Mouse (Mus musculus) lung, postnatal 0 days (tissue): ENCODE data around the gene Ltb4r1. TPM values are rescaled to one million over a fixed set of nuclear protein-coding genes. Genes with fewer than 3 reads are reported as not detected.

Experiments
- ATAC-seq: fragments of 200-750 bp; cut with Nextera tagmentation; 2 replicates; pipeline ENCODE4 v1.8.0; 2017; ENCODE audit warnings: moderate library complexity
- DNase-seq: peaks from one replicate; pipeline ENCODE4 v3.0.0-alpha.2; 2016; ENCODE audit warnings: low spot score
- H3K27ac ChIP-seq: fragments of 300-500 bp; sonication (generic); 2 replicates; pipeline ENCODE4 v1.5.1; 2014; ENCODE audit warnings: antibody characterized with exemption, mild to moderate bottlenecking, low read length, mixed read lengths
- H3K27me3 ChIP-seq: fragments of 300-500 bp; sonication (generic); replicated peaks from 2 replicates; pipeline ENCODE4 v1.6.1; 2014; ENCODE audit warnings: low read length, mixed read lengths; ENCODE audit not compliant: insufficient read depth
- H3K36me3 ChIP-seq: fragments of 300-500 bp; sonication (generic); 2 replicates; pipeline ENCODE4 v1.6.1; 2014; ENCODE audit warnings: low read length, mixed read lengths; ENCODE audit not compliant: insufficient read depth
- H3K4me1 ChIP-seq: fragments of 300-500 bp; sonication (generic); 2 replicates; pipeline ENCODE4 v1.6.1; 2014; ENCODE audit warnings: antibody characterized with exemption, low read depth, low read length, mixed read lengths; ENCODE audit not compliant: insufficient read depth
- H3K4me2 ChIP-seq: fragments of 300-500 bp; sonication (generic); replicated peaks from 2 replicates; pipeline ENCODE4 v1.6.1; 2014; ENCODE audit warnings: low read depth, mild to moderate bottlenecking, low read length, moderate library complexity, mixed read lengths
- H3K4me3 ChIP-seq: fragments of 300-500 bp; sonication (generic); 2 replicates; pipeline ENCODE4 v1.5.1; 2014; ENCODE audit warnings: low read depth, low read length
- H3K9ac ChIP-seq: fragments of 300-500 bp; sonication (generic); replicated peaks from 2 replicates; pipeline ENCODE4 v1.6.1; 2014; ENCODE audit warnings: low read depth, mild to moderate bottlenecking
- H3K9me3 ChIP-seq: fragments of 300-500 bp; sonication (generic); 2 replicates; pipeline ENCODE4 v1.6.1; 2016; ENCODE audit warnings: low read length, mixed read lengths
- CTCF ChIP-seq: IDR thresholded peaks from 2 replicates; pipeline ENCODE4 v1.5.1; 2016; ENCODE audit warnings: antibody characterized with exemption, mild to moderate bottlenecking
- EP300 ChIP-seq: IDR thresholded peaks from 2 replicates; pipeline ENCODE4 v1.6.1; 2016; ENCODE audit warnings: antibody characterized with exemption, mild to moderate bottlenecking, control low read depth
- WGBS: fragments of 180-500 bp; shearing (Covaris S2); extraction: QIAGEN DNeasy Blood & Tissue Kit; methylation state at CpG from one replicate; pipeline ENCODE4 v1.1.7; 2014; 5-methylcytosine and 5-hydroxymethylcytosine counted together
- polyA plus RNA-seq: library from polyadenylated mRNA; unstranded; fragments of >200 nt; fragmentation: Nextera tagmentation; extraction: Ambion mirVana; gene quantifications from 2 replicates; pipeline ENCODE4 v1.2.1, GENCODE M21; 2015

Ltb4r1 gene
- polyA plus RNA-seq, 1 experiment from 2014 or later = 4.6 TPM

DNA sequence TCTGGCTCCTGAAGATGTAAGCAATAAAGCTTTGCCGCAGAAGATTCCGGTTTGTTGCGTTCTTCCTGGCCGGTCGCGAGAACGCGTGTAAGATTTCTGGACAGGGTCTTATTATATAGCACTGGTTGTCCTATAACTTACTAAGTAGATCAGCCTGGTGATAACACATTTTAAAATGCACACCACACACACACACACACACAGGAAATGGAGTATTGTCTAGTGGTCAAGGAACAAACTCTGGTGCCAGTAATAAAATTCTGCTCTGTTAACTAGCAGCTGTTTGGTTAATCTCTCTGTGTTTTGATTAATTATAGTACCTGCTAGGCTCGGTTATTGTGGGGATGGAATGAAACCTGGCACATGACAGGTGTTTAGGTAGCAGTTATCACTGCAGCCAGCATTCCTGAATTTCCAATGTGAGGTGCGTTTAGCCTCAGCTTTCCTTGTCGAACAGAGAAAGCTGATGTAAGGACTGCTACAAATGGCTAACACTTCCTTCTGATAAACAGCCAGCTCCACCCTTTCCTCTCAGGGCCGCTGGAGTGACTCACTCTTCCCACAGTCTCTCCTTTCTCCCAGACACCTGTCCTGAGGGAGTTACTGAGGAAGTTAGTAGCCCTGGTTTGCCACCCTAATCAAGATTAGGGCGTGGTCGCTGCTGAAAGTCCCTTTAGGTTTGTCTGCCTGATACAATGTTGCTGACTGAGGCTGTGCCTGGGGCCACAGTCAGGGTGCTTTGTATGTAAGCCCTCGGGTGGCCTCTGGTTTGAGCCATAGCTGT, 29.8 kb downstream of the Ltb4r1 start:
- no peak for TF ChIP-seq CTCF
- peak; percentile 88 for TF ChIP-seq EP300
- peak; percentile 82 for DNase-seq
- Histone ChIP-seq H3K4me2 (no peak overlapping the region), H3K9me3 (no peaks in the 10 kb centered on the region), H3K27ac (peak overlapping the region; percentile 69), H3K36me3 (no peaks in the 10 kb centered on the region), H3K4me1 (no peaks in the 10 kb centered on the region), H3K9ac (no peak overlapping the region), H3K4me3 (no peak overlapping the region), H3K27me3 (no peaks in the 10 kb centered on the region)
- WGBS = 61% methylated on average over 15 of the region's 15 CpGs
- ATAC-seq = peak; percentile 89

DNA sequence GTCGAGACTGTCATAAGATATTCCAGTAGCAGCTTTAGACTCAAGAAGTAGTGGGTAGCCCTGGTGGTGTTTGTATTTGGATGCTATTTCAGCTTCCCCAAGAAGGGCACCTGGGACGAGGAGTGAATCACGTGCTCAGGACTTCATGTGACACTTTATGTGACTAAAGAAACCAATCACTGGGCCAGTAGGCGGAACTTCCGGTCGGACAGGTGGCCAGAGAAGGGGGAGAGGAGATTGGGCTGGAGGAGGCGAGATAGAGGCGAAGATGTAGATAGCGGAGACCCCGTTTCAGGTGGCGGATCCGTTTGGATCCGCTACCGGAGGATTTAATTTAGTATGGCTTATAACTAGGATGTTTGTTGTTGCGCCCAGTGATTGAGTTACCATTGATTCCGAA, 49.1 kb downstream of the Ltb4r1 start:
- TF ChIP-seq EP300 (no peak), CTCF (no peak)
- H3K9ac ChIP-seq = 0 out of 2 replicates have a peak overlapping the region, but pooled peaks have one; percentile 19
- H3K4me2 ChIP-seq = peak overlapping the region; percentile 61
- no peaks in the 10 kb centered on the region for H3K4me1 ChIP-seq
- DNase-seq (peak; percentile 79), ATAC-seq (peak; percentile 81)
- H3K36me3 ChIP-seq = no peaks in the 10 kb centered on the region
- 26% methylated on average over 16 of the region's 16 CpGs for WGBS
- H3K27ac ChIP-seq = peak overlapping the region; percentile 63
- no peaks in the 10 kb centered on the region for H3K27me3 ChIP-seq
- H3K4me3 ChIP-seq = peak overlapping the region; percentile 39
- no peaks in the 10 kb centered on the region for H3K9me3 ChIP-seq

DNA sequence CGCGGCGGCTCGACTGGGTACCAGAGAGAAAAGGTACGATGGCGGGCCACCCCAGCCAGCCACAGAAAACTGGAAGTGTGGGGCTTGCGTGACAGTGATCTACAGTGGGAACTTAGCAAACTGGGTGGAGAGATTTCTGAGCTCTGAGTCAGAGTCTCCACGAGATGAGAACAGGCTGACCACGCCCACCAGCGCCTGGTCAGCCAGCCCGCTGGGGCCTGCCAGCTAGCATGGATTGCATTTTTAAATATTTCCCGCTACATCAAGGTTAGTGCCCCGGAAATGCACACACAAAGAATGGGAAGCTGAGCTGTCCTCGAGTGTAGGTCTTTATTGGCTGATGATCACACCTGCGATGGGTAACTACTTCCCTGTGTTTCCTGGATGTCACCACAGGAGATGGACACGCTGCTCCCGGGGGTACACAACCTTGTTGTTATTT, 49.6 kb downstream of the Ltb4r1 start:
- no peak for TF ChIP-seq CTCF
- TF ChIP-seq EP300 = peak; percentile 57; the same call in 1 of the 2 replicates
- no peaks in the 10 kb centered on the region for H3K9me3 ChIP-seq
- no peaks in the 10 kb centered on the region for H3K4me1 ChIP-seq
- H3K36me3 ChIP-seq = no peaks in the 10 kb centered on the region
- peak; percentile 96 for ATAC-seq
- H3K4me3 ChIP-seq = peak overlapping the region; percentile 39
- no peaks in the 10 kb centered on the region for H3K27me3 ChIP-seq
- 0 out of 2 replicates have a peak overlapping the region, but pooled peaks have one; percentile 19 for H3K9ac ChIP-seq
- H3K4me2 ChIP-seq = peak overlapping the region; percentile 61
- peak overlapping the region; percentile 63 for H3K27ac ChIP-seq
- 20% methylated on average over 17 of the region's 17 CpGs for WGBS
- DNase-seq = peak; percentile 94

Other genes with a start within 250 kb of the Ltb4r1 start
- not detected in 2 replicates for gene Nrl, start 241.0 kb upstream of the Ltb4r1 start, polyA plus RNA-seq
- 37.4 and 37.6 TPM in 2 replicates for gene Pck2, start 225.7 kb upstream of the Ltb4r1 start, polyA plus RNA-seq
- gene Dcaf11, start 206.0 kb upstream of the Ltb4r1 start, polyA plus RNA-seq = 93.4 and 95.3 TPM in 2 replicates
- gene A730061H03Rik, start 205.6 kb upstream of the Ltb4r1 start, polyA plus RNA-seq = 1.8 and 2.3 TPM in 2 replicates
- 1.3 and 1.5 TPM in 2 replicates for gene Fitm1, start 190.3 kb upstream of the Ltb4r1 start, polyA plus RNA-seq
- gene Psme1, start 187.8 kb upstream of the Ltb4r1 start, polyA plus RNA-seq = 215 and 219 TPM in 2 replicates
- gene Emc9, start 180.7 kb upstream of the Ltb4r1 start, polyA plus RNA-seq = 18.3 and 18.9 TPM in 2 replicates
- 308 and 312 TPM in 2 replicates for gene Psme2, start 174.8 kb upstream of the Ltb4r1 start, polyA plus RNA-seq
- gene Rnf31, start 174.3 kb upstream of the Ltb4r1 start, polyA plus RNA-seq = 17.4 and 24.1 TPM in 2 replicates
- 26.2 and 29.5 TPM in 2 replicates for gene Irf9, start 162.4 kb upstream of the Ltb4r1 start, polyA plus RNA-seq
- gene Rec8, start 147.9 kb upstream of the Ltb4r1 start, polyA plus RNA-seq = 4.4 and 4.7 TPM in 2 replicates
- gene Ipo4, start 130.0 kb upstream of the Ltb4r1 start, polyA plus RNA-seq = 25.5 and 25.9 TPM in 2 replicates
- 1.2 and 2.0 TPM in 2 replicates for gene Gm49378, start 128.1 kb upstream of the Ltb4r1 start, polyA plus RNA-seq
- gene Tm9sf1, start 122.2 kb upstream of the Ltb4r1 start, polyA plus RNA-seq = 84.3 and 91.1 TPM in 2 replicates
- gene Tssk4, start 115.8 kb upstream of the Ltb4r1 start, polyA plus RNA-seq = 0.58 and 0.61 TPM in 2 replicates
- gene Mdp1, start 105.5 kb upstream of the Ltb4r1 start, polyA plus RNA-seq = 46.2 and 47.6 TPM in 2 replicates
- gene Gmpr2, start 94.0 kb upstream of the Ltb4r1 start, polyA plus RNA-seq = 34.0 and 38.6 TPM in 2 replicates
- 369 and 396 TPM in 2 replicates for gene Nedd8, start 93.8 kb upstream of the Ltb4r1 start, polyA plus RNA-seq
- 18.8 and 19.9 TPM in 2 replicates for gene Tinf2, start 84.1 kb upstream of the Ltb4r1 start, polyA plus RNA-seq
- 14.2 and 20.6 TPM in 2 replicates for gene Tgm1, start 52.0 kb upstream of the Ltb4r1 start, polyA plus RNA-seq
- 31.4 and 32.5 TPM in 2 replicates for gene Rabggta, start 43.7 kb upstream of the Ltb4r1 start, polyA plus RNA-seq
- gene Dhrs1, start 20.3 kb upstream of the Ltb4r1 start, polyA plus RNA-seq = 74.1 and 83.5 TPM in 2 replicates
- 16.2 and 19.5 TPM in 2 replicates for gene Nop9, start 20.3 kb upstream of the Ltb4r1 start, polyA plus RNA-seq
- 0.65 and 1.3 TPM in 2 replicates for gene Cideb, start 7.5 kb upstream of the Ltb4r1 start, polyA plus RNA-seq
- gene Ltb4r2, start 4.5 kb upstream of the Ltb4r1 start, polyA plus RNA-seq = 0.77 and 0.97 TPM in 2 replicates
- gene Adcy4, start 18.1 kb downstream of the Ltb4r1 start, polyA plus RNA-seq = 29.3 and 33.3 TPM in 2 replicates
- 16.2 and 24.2 TPM in 2 replicates for gene Ripk3, start 22.9 kb downstream of the Ltb4r1 start, polyA plus RNA-seq
- gene Nfatc4, start 57.2 kb downstream of the Ltb4r1 start, polyA plus RNA-seq = 17.1 and 18.1 TPM in 2 replicates
- 4.2 and 4.7 TPM in 2 replicates for gene Nynrin, start 88.0 kb downstream of the Ltb4r1 start, polyA plus RNA-seq
- gene Cbln3, start 118.4 kb downstream of the Ltb4r1 start, polyA plus RNA-seq = 0.26 and 0.44 TPM in 2 replicates
- 10.1 and 11.7 TPM in 2 replicates for gene Khnyn, start 119.0 kb downstream of the Ltb4r1 start, polyA plus RNA-seq
- gene Sdr39u1, start 134.3 kb downstream of the Ltb4r1 start, polyA plus RNA-seq = 43.0 and 46.3 TPM in 2 replicates
- 7.6 and 10.4 TPM in 2 replicates for gene Cma1, start 178.7 kb downstream of the Ltb4r1 start, polyA plus RNA-seq
- gene Cma2, start 185.0 kb downstream of the Ltb4r1 start, polyA plus RNA-seq = not detected in 2 replicates